Mouse (Mus musculus): ENCODE results near the gene Bivm. TPM values are rescaled to one million over a fixed set of nuclear protein-coding genes. Genes with fewer than 3 reads are reported as not detected.

The Bivm gene
- polyA plus RNA-seq, 1 experiment: 2.1 TPM

- Histone ChIP-seq H3K27ac (ENCODE audit: control insufficient read depth, insufficient read depth, low read depth, low read length, poor library complexity) (no peak overlapping the region), H3K4me1 (ENCODE audit: control insufficient read depth, insufficient read depth, low read length) (no peaks in the 10 kb centered on the region; the same call in 1 of the 2 replicates), H3K4me3 (replicated peaks; ENCODE audit: control insufficient read depth, low read depth, low read length) (no peak overlapping the region)
- TF ChIP-seq POLR2A (IDR thresholded peaks at IDR 0.05; ENCODE audit: borderline replicate concordance, control insufficient read depth, low read depth, low read length) (no peak), CTCF (IDR thresholded peaks at IDR 0.05; ENCODE audit: control insufficient read depth, insufficient read depth, low read length) (no peak)
- 29% methylated on average over 6 of the region's 6 CpGs for WGBS
These were observed 39.6 kb downstream of the Bivm start for GRCm38 (mm10) chr1:44158317-44158716.

DNA sequence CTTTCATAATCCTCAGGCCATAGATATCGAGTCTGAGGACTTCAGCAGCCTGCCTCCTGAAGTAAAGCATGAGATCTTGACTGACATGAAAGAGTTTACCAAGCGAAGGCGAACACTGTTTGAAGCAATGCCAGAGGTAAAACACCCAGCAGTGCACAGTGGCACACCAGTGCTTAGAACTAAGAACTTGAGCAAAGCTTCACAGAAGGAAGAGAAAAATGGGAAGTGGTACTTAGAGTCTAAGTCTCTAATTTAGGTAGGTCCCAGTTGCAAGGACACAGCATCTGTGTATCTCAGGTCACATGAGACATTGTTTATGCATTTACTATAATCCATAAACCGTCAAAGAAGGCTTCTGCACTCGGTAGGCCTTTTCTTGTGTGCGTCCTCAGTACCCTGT, 43.1 kb downstream of the Bivm start:
- TF ChIP-seq POLR2A (IDR thresholded peaks at IDR 0.05; ENCODE audit: borderline replicate concordance, control insufficient read depth, low read depth, low read length) (no peak), CTCF (IDR thresholded peaks at IDR 0.05; ENCODE audit: control insufficient read depth, insufficient read depth, low read length) (no peak)
- Histone ChIP-seq H3K27ac (ENCODE audit: control insufficient read depth, insufficient read depth, low read depth, low read length, poor library complexity) (peak overlapping the region; percentile 50; the same call in 1 of the 2 replicates), H3K4me1 (ENCODE audit: control insufficient read depth, insufficient read depth, low read length) (no peaks in the 10 kb centered on the region; the same call in 1 of the 2 replicates), H3K4me3 (replicated peaks; ENCODE audit: control insufficient read depth, low read depth, low read length) (no peak overlapping the region)
- WGBS: 81% methylated on average over 6 of the region's 6 CpGs

GRCm38 (mm10) chr1:44162389-44162788, 43.6 kb downstream of the Bivm start:
- TF ChIP-seq CTCF (IDR thresholded peaks at IDR 0.05; ENCODE audit: control insufficient read depth, insufficient read depth, low read length) (no peak), POLR2A (IDR thresholded peaks at IDR 0.05; ENCODE audit: borderline replicate concordance, control insufficient read depth, low read depth, low read length) (no peak)
- WGBS: 86% methylated on average over 5 of the region's 5 CpGs
- H3K4me1 ChIP-seq (ENCODE audit: control insufficient read depth, insufficient read depth, low read length): no peaks in the 10 kb centered on the region; the same call in 1 of the 2 replicates
- H3K27ac ChIP-seq (ENCODE audit: control insufficient read depth, insufficient read depth, low read depth, low read length, poor library complexity): peak overlapping the region; percentile 50; the same call in 1 of the 2 replicates
- no peak overlapping the region for H3K4me3 ChIP-seq (replicated peaks; ENCODE audit: control insufficient read depth, low read depth, low read length)

- 88% methylated on average over 3 of the region's 3 CpGs for WGBS
- no peak for TF ChIP-seq POLR2A (IDR thresholded peaks at IDR 0.05; ENCODE audit: borderline replicate concordance, control insufficient read depth, low read depth, low read length)
- no peak overlapping the region for H3K27ac ChIP-seq (ENCODE audit: control insufficient read depth, insufficient read depth, low read depth, low read length, poor library complexity)
- no peaks in the 10 kb centered on the region for H3K4me1 ChIP-seq (ENCODE audit: control insufficient read depth, insufficient read depth, low read length)
- no peak overlapping the region for H3K4me3 ChIP-seq (replicated peaks; ENCODE audit: control insufficient read depth, low read depth, low read length)
These were observed 49.2 kb downstream of the Bivm start for GRCm38 (mm10) chr1:44167859-44168383.

- TF ChIP-seq POLR2A (IDR thresholded peaks at IDR 0.05; ENCODE audit: borderline replicate concordance, control insufficient read depth, low read depth, low read length) (no peak), CTCF (IDR thresholded peaks at IDR 0.05; ENCODE audit: control insufficient read depth, insufficient read depth, low read length) (no peak)
- no peak overlapping the region for H3K4me3 ChIP-seq (replicated peaks; ENCODE audit: control insufficient read depth, low read depth, low read length)
- H3K27ac ChIP-seq (ENCODE audit: control insufficient read depth, insufficient read depth, low read depth, low read length, poor library complexity): no peak overlapping the region
- no peaks in the 10 kb centered on the region for H3K4me1 ChIP-seq (ENCODE audit: control insufficient read depth, insufficient read depth, low read length)
- 91% methylated on average over 4 of the region's 4 CpGs for WGBS
These were observed 53.9 kb downstream of the Bivm start for GRCm38 (mm10) chr1:44172656-44173055.

- 81% methylated on average over 8 of the region's 8 CpGs for WGBS
- TF ChIP-seq POLR2A (IDR thresholded peaks at IDR 0.05; ENCODE audit: borderline replicate concordance, control insufficient read depth, low read depth, low read length) (no peak), CTCF (IDR thresholded peaks at IDR 0.05; ENCODE audit: control insufficient read depth, insufficient read depth, low read length) (peak; percentile 30; the same call in 1 of the 2 replicates)
These were observed 55.1 kb downstream of the Bivm start for GRCm38 (mm10) chr1:44173903-44174302.

DNA sequence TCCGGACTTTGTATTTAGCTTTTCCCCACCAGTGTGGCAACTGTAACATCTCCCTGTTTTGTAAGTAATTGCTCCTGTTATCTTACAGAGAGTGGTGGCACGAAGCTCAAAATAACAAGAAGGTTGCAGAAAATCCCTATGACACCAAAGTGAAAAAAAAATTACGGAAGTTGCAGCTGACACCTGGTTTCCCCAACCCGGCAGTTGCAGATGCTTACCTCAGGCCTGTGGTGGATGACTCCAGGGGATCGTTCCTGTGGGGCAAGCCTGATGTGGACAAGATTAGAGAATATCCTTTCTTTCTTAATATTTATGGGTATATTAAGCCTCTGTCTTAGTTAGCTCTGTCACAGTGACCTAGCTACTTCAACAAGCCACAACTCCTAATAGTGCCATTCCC, 59.3 kb downstream of the Bivm start:
- TF ChIP-seq POLR2A (IDR thresholded peaks at IDR 0.05; ENCODE audit: borderline replicate concordance, control insufficient read depth, low read depth, low read length): no peak
- TF ChIP-seq CTCF (IDR thresholded peaks at IDR 0.05; ENCODE audit: control insufficient read depth, insufficient read depth, low read length): no peak
- 77% methylated on average over 5 of the region's 5 CpGs for WGBS
- H3K27ac ChIP-seq (ENCODE audit: control insufficient read depth, insufficient read depth, low read depth, low read length, poor library complexity): no peak overlapping the region

More at GRCm38 (mm10) chr1:44173903-44174302, 55.1 kb downstream of the Bivm start:
- no peak overlapping the region for H3K4me3 ChIP-seq (replicated peaks; ENCODE audit: control insufficient read depth, low read depth, low read length)
- no peaks in the 10 kb centered on the region for H3K4me1 ChIP-seq (ENCODE audit: control insufficient read depth, insufficient read depth, low read length)
- no peak overlapping the region for H3K27ac ChIP-seq (ENCODE audit: control insufficient read depth, insufficient read depth, low read depth, low read length, poor library complexity)

DNA sequence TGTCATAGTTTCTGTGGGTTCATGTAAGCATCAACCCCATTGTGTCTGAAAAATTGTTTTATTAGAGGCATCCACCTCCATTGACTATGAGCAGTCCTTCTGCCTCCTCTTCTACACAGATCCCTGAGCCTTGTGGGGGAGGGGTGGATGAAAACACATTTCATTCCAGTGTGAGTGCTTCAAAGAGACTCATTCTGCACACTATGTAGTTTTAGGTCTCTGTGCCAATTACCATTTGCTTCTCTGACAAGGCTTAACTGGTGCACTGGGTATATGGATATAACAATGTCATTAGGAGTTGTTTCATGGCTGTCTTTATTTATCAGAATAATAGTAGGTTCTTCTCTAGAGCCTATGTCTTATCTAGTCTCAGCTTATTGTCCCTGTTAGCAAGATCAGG, 67.6 kb downstream of the Bivm start:
- Histone ChIP-seq H3K4me1 (ENCODE audit: control insufficient read depth, insufficient read depth, low read length) (no peaks in the 10 kb centered on the region), H3K4me3 (replicated peaks; ENCODE audit: control insufficient read depth, low read depth, low read length) (no peak overlapping the region), H3K27ac (ENCODE audit: control insufficient read depth, insufficient read depth, low read depth, low read length, poor library complexity) (no peak overlapping the region)
- no peak for TF ChIP-seq POLR2A (IDR thresholded peaks at IDR 0.05; ENCODE audit: borderline replicate concordance, control insufficient read depth, low read depth, low read length)
- TF ChIP-seq CTCF (IDR thresholded peaks at IDR 0.05; ENCODE audit: control insufficient read depth, insufficient read depth, low read length): no peak

More for the DNA sequence above, 59.3 kb downstream of the Bivm start:
- Histone ChIP-seq H3K4me3 (replicated peaks; ENCODE audit: control insufficient read depth, low read depth, low read length) (no peak overlapping the region), H3K4me1 (ENCODE audit: control insufficient read depth, insufficient read depth, low read length) (no peaks in the 10 kb centered on the region)

Other genes with a start within 250 kb of the Bivm start
- gene Tpp2, start 185.3 kb upstream of the Bivm start, polyA plus RNA-seq (2011; ENCODE audit: insufficient read depth, insufficient read length, low replicate concordance, missing spikeins): 12.6 and 22.4 TPM in 2 replicates
- not detected in 2 replicates for gene Mettl21c, start 98.9 kb upstream of the Bivm start, polyA plus RNA-seq (2011; ENCODE audit: insufficient read depth, insufficient read length, low replicate concordance, missing spikeins)
- gene Gm8251, start 57.0 kb upstream of the Bivm start, polyA plus RNA-seq (2011; ENCODE audit: insufficient read depth, insufficient read length, low replicate concordance, missing spikeins): 0.43 and 0.92 TPM in 2 replicates
- gene Tex30, start 16.5 kb upstream of the Bivm start, polyA plus RNA-seq (2011; ENCODE audit: insufficient read depth, insufficient read length, low replicate concordance, missing spikeins): 5.6 and 39.5 TPM in 2 replicates
- 2.5 and 5.6 TPM in 2 replicates for gene Kdelc1, start 149 bp upstream of the Bivm start, polyA plus RNA-seq (2011; ENCODE audit: insufficient read depth, insufficient read length, low replicate concordance, missing spikeins)
- gene Ercc5, start 28.8 kb downstream of the Bivm start, polyA plus RNA-seq (2011; ENCODE audit: insufficient read depth, insufficient read length, low replicate concordance, missing spikeins): 7.1 and 7.3 TPM in 2 replicates
- not detected in 2 replicates for gene Mettl21e, start 100.0 kb downstream of the Bivm start, polyA plus RNA-seq (2011; ENCODE audit: insufficient read depth, insufficient read length, low replicate concordance, missing spikeins)